Mouse (Mus musculus) retina, postnatal 1 day (tissue): ENCODE data around the gene Bmp10.
"Not testable (repeated sequence)": the region's sequence is repeated elsewhere in the genome, so short reads cannot be mapped to it uniquely, and the experiment has no call there.

Experiments
- DNase-seq: peaks from one replicate; pipeline ENCODE4 v3.0.0-alpha.2; 2012

Gene Bmp10

DNA sequence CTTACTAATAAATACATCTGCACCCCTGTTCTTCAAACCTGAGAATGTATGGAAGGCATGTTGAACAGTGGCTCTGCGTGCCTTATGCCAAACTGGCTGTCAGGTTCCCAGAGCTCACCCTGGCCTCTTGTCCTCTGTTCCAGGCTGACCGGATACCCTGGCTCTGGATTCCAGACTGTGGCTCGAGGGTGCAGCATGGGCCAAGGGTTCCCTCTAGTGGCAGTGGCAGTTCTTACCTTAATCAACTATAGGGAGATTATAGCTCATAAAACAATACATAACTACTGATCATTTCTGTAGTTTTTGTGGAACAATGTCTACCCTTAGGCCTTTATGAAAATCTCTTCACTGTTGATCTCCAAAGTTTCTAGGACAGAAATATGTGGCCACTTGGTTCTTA, 22.2 kb downstream of the Bmp10 start:
- DNase-seq = peak; percentile 20

DNA sequence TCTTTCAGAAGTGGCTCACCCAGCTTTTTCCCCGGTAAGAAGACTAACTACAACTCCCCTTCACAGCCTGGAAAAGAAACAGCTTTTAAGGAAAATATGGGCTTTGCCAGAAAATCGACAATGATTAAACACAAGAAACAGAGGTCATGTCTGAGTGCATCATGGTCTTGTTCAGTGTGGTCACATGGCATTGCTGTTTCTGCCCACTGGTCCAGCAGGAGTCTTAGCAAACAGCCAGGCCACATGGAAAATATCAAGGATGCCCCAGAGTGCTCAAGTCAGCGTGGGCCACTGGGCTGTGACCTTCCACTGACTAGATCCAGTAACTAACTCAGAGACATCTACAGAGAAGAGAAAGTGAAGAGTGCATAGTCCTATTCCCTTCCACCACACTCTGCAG, 23.0 kb downstream of the Bmp10 start:
- DNase-seq = no peak

DNA sequence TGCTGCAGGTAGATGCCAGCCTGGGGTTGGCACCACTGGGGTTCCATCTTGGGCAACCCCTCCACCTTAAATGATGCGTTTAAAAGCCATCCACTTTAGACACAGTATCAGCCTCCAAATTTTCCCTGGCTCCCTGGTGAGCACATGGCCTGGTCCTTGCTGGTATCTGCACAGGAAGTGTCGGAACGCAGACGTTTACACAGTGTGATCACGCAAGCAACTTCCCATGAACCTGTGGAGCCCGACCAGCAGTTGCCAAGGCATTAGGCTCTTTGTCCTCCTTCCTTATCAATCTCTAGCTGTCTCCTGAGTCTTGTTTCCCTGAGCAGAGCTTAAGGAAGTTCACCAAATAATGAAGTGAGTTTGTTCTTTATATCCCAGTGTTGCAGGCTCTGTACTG, 26.7 kb downstream of the Bmp10 start:
- DNase-seq = no peak

DNA sequence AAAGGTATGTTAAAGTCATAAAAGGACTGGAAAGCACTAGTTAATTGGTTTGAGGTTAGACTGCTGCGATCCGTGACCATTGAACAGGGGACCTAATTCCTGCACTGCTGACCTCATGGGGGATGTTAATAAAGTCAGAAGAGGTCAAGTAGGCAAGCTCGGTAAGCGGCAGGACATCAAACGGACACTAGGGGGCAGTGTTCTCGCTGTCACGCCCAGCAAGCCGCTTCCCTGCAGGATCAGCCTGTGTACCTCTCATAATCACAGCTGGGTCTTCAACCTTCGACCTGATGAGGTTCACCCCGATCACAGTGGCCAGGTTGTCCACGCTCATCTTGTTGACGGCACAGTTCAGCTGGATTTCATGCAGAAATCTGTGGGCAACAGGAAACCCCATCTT, 37.4 kb downstream of the Bmp10 start:
- DNase-seq = peak; percentile 77

DNA sequence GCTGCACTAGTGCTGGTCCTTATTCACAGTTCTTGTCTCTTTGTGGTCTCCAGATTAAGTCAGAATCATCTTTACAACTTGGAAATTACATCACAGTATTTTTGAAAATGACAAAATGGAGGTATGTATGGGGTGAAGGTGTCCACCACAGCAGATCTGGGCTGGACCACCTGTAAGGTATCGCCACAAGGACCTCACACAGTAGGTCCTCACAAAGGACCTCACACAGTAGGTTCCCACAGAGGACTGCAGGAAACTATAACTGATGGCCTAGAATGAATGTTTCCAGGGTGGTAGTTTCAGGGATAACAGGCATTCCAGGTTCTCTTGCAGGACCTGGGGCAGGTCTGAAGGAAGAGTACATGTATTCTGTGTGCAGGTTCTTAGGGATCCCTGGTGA, 38.6 kb downstream of the Bmp10 start:
- no peak for DNase-seq

DNA sequence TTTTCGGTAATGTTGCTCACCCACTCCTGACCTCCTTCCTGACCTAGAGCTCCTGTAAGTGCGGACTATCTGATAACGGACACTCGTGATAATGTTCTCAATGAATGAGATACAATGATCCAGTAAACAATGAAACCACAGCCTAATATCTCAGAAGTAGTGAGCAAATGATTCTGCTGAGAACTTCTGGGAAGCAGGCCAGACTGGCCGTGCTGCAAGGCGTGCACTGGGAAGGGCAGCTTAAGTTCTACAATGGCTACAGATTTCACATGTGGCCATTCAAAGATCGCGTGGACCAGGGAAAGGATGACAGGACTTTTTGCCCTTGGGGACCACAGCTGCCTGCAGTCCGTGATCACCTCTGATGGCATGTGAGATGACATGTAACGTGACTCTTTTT, 39.6 kb downstream of the Bmp10 start:
- DNase-seq = no peak

DNA sequence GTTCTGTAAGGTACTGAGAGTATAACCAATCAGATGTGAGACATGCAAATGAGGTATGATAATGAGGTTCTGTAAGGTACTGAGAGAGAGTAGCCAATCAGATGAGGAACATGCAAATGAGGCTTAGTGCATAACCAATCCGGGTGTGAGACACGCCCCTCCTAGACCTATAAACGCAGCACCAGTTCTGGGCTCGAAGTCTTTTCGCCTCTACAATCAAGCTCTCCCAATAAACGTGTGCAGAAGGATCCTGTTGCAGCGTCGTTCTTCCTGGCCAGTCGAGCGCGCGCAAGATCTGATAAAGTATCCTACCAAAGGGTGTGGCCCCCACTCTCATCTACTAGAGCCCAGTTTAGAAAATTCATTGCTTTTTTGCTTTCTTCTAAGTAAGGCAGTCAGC, 41.3 kb downstream of the Bmp10 start:
- not testable (repeated sequence) for DNase-seq

DNA sequence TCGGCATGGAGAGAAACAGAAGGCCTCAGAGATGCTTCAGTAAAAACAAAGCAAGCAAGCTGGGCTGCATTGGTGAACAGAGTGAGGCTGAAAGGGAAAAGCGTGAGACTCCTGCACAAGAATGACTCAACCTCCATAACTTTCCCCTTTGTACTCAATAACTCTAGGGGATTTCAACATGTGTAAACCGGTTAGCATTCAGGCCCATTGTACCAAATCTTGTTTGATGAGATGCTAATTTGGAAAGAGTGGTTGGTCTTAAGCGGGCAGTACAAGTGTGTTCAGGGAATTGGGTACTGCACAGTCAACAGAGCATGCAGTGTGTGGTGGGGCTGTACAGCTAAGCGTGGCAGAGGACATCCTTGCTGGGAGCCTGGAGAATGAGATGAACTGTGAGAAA, 46.4 kb downstream of the Bmp10 start:
- no peak for DNase-seq

DNA sequence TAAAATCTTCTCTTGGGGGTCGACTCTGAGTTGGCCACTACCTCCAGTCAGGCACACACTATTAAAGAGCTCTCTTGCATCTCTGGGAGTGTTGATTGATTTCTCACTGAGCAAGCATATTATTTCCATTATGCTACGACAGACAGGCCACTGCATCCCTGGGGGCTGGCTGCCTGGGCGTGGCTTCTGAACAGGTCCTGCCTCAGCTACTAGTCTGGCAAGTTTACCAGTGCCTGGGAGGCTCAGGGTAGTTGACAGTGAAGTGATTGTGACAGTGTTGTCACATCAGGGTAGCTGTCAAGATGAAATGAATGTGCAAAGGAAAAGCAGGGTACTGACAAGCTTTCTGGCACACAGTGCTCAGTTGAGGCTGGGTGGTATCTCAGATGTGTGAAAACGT, 50.1 kb downstream of the Bmp10 start:
- DNase-seq = peak; percentile 35

DNA sequence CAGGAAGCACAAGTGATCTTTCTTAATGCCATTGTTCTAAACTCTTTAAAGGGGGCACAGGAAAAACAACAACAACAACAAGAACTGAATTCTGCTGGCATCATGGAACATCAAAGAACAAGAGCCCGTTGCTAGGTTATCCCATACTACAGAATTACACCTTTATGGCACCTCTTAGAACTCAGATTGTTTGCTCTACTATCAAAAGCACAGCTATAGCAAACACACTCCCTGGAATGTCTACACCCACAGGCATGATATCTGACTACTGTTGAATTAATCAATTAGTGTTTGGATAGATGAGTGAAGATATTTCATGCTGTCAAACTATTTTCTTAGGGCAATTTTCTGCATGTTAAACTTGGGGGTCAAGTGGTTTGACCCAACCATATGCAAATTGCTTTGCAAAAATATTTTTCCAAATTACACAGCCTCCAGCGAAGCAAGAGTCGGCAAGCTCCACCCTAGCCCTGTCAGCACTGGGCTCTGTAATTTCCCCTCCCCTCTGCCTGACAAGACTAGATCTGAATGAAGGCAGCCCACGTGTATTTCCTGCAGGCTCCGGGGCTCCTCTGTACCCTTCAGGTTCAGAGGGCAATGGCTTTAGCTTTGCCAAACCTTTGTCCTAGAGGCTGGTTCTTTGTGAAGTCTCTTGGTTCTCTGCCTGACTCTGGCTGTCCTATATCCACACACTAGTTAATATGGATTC, 50.7 kb downstream of the Bmp10 start:
- DNase-seq = no peak

DNA sequence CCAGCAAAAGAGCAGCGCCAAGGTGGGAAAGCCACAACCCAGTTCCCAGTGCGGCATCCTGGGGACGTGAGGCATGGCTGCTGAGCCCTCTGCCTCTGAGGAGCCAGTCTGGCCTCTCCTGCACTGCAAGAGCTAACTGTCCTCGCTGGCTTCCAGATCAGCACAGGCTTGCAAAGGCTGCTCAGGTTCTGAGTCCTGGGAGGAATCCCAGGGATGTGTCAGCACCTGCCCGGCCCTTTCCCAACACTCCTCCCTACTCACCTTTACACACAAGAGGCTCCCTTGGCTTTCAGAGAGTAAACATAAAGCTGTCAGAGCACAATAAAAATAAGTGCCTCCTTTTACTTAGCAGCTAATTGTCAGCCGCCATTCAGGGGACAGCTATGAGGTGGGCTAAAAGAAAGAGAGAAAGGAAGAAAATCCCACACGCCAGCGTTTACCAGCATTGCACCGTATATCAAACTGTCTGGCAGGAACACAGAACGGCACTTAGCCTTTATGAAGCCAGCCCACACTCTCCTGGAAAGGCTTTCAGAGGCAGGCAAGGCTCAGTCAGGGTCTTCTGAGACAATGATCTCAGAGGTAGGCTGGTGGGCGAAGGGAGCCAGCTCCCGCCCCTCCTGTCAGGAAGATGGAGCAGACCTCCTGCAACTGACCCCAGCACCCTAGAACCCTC, 54.6 kb downstream of the Bmp10 start:
- DNase-seq = no peak

DNA sequence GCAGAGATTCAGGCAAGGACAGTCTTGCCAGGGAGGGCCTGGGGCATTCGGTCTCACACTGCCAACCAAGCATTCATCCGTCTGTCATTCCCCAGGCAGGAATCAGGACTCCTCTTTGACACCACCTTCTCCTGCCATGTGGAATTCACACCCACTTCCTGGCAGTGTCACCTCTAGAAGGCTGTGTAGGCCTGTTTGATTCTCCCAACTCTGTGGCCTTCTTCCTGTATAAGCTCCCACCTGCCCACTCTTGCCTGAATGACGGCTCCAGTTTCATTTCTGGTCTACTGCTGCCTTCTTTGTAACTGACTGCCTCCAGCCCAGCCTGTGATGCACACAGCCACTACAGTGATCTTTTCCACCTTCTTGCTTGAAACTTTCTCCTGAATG, 55.1 kb downstream of the Bmp10 start:
- DNase-seq = no peak

DNA sequence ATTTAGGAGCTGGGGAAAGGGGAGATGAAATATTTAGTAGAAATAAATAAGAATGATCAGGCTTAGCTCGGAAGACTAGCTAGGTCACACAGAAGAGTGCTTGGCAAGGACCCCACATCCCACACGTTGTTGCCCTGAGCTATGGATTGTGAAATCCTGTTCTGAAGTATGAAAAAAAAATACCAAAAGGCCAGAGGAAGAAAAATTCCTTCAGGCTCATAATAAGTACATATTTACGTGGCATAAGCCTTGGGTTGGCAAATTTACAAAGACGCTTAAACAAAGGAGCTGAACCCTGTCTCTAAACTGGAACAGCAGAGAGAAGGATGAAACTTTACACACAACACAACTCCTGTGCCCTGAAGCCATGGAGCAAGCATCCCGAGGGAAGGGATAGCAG, 56.0 kb downstream of the Bmp10 start:
- DNase-seq = no peak
